Mouse (Mus musculus): ENCODE measurements around the gene Abhd4. TPM values are rescaled to one million over a fixed set of nuclear protein-coding genes. Genes with fewer than 3 reads are reported as not detected.

Abhd4 gene
- 39.6 and 44.7 TPM in 2 replicates for polyA plus RNA-seq (2016; fragmentation: Nextera tagmentation; extraction: Ambion mirVana)

DNA sequence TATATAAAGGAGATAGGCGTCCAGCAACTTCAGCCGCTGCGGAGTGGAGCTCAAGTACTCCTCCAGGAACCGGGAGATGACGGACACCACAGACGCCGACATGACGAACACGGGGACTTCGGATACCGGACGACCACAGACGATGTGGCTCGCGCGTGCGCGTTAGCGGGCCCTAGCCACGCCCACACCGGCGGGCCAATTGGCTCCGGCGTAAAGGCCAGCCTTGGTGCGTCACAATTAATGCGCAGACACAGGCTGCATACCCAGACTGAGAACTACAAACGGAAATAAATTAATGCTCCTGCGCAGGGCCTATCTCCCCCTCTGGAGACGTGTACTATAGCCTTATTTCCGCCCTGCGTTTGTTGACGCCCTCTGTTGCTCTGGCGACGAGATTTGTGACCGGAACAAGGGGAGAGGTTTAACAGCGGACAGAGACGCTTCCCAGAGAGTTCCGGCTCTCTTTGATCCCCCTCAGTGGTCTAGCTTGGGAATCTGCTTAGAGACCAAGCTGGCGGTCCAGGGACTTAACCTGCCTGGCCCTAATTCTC lies at the start of gene Abhd4, which contains the start of gene Dad1:
Gene Abhd4, plus strand, starts transcription at position 448 of the 551 bp plus-strand sequence.
Gene Dad1, minus strand, starts transcription at position 364 of the 551 bp plus-strand sequence.
- Histone ChIP-seq H3K27ac (peak within 1 kb of the TSS; percentile 90), H3K27me3 (ENCODE audit: insufficient read depth, poor library complexity, severe bottlenecking) (no peaks in the 10 kb centered on the region), H3K9me3 (no peaks in the 10 kb centered on the region), H3K4me3 (peak within 1 kb of the TSS; percentile 61), H3K36me3 (peaks cover 18% of the 10 kb centered on the region; the same call in 1 of the 2 replicates), H3K4me1 (replicated peaks) (peaks cover 36% of the 10 kb centered on the region)
- under 1% methylated on average over 39 of the region's 39 CpGs for WGBS
- DNase-seq (ENCODE audit: low spot score), result peak; percentile 98

DNA sequence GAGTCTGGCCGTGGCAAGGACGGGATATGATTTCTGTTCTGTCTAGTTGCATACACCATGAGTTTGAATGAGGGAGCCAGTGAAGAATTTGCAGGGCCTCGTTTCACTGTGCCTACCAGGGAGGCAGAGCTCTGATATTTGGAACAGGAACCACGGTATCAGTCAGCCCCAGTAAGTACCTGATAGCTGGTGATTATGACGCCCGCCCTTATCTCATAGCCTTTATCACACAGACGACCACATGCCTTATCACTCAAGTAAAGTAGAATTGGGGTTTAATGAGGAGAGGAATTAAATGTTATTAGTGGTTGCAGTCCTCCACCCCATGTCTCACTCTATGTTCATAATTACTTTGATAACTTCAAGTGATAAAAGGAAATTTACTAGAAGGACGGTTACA lies 49.7 kb upstream of the Abhd4 start:
- Histone ChIP-seq H3K27me3 (ENCODE audit: insufficient read depth, poor library complexity, severe bottlenecking) (no peaks in the 10 kb centered on the region), H3K9me3 (no peaks in the 10 kb centered on the region), H3K4me3 (no peak overlapping the region), H3K27ac (no peak overlapping the region), H3K4me1 (replicated peaks) (no peaks in the 10 kb centered on the region), H3K36me3 (no peaks in the 10 kb centered on the region)
- DNase-seq (ENCODE audit: low spot score), result no peak
- WGBS, result 91% methylated on average over 8 of the region's 8 CpGs

DNA sequence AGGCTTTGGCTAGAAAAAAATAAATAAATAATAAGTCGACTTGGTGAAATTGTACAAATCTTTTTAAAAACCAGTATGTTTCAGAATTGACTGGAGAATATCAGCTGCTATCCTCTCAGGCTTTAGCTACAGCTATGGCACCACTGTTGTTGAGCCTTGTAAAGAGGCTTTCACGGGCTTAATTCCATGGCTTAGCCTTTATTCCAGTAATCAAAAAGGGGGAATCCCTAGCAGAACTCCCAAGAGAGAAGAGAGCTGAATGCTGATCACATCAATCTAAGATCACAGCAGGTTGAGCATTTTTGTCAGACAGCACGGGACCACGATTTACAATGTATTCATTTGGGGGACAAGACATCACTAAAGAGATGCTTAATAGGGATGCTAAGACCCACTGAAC lies 49.2 kb upstream of the Abhd4 start:
- no peak overlapping the region for H3K27ac ChIP-seq
- H3K27me3 ChIP-seq (ENCODE audit: insufficient read depth, poor library complexity, severe bottlenecking), result no peaks in the 10 kb centered on the region
- 69% methylated on average over 4 of the region's 4 CpGs for WGBS
- H3K36me3 ChIP-seq, result no peaks in the 10 kb centered on the region
- H3K4me1 ChIP-seq (replicated peaks), result no peaks in the 10 kb centered on the region
- H3K9me3 ChIP-seq, result no peaks in the 10 kb centered on the region
- DNase-seq (ENCODE audit: low spot score), result no peak
- no peak overlapping the region for H3K4me3 ChIP-seq

- WGBS, result 62% methylated on average over 6 of the region's 6 CpGs
- DNase-seq (ENCODE audit: low spot score), result no peak
- no peaks in the 10 kb centered on the region for H3K27me3 ChIP-seq (ENCODE audit: insufficient read depth, poor library complexity, severe bottlenecking)
These were observed 48.1 kb upstream of the Abhd4 start for GRCm38 (mm10) chr14:54205904-54206303.

GRCm38 (mm10) chr14:54206309-54206708 lies 47.7 kb upstream of the Abhd4 start:
- 91% methylated on average over 5 of the region's 5 CpGs for WGBS
- H3K27me3 ChIP-seq (ENCODE audit: insufficient read depth, poor library complexity, severe bottlenecking), result no peaks in the 10 kb centered on the region
- DNase-seq (ENCODE audit: low spot score), result no peak
- no peak overlapping the region for H3K27ac ChIP-seq
- H3K4me1 ChIP-seq (replicated peaks), result no peaks in the 10 kb centered on the region
- H3K36me3 ChIP-seq, result no peaks in the 10 kb centered on the region
- no peaks in the 10 kb centered on the region for H3K9me3 ChIP-seq
- no peak overlapping the region for H3K4me3 ChIP-seq

More at GRCm38 (mm10) chr14:54205904-54206303, 48.1 kb upstream of the Abhd4 start:
- H3K9me3 ChIP-seq, result no peaks in the 10 kb centered on the region
- no peak overlapping the region for H3K4me3 ChIP-seq
- H3K27ac ChIP-seq, result no peak overlapping the region
- no peaks in the 10 kb centered on the region for H3K4me1 ChIP-seq (replicated peaks)
- no peaks in the 10 kb centered on the region for H3K36me3 ChIP-seq

GRCm38 (mm10) chr14:54206750-54207550 lies 47.0 kb upstream of the Abhd4 start:
- Histone ChIP-seq H3K36me3 (no peaks in the 10 kb centered on the region), H3K4me3 (no peak overlapping the region), H3K9me3 (no peaks in the 10 kb centered on the region), H3K27ac (no peak overlapping the region), H3K4me1 (replicated peaks) (no peaks in the 10 kb centered on the region), H3K27me3 (ENCODE audit: insufficient read depth, poor library complexity, severe bottlenecking) (no peaks in the 10 kb centered on the region)
- WGBS, result 83% methylated on average over 15 of the region's 15 CpGs
- no peak for DNase-seq (ENCODE audit: low spot score)

- Histone ChIP-seq H3K36me3 (no peaks in the 10 kb centered on the region), H3K27ac (no peak overlapping the region), H3K4me3 (no peak overlapping the region), H3K4me1 (replicated peaks) (no peaks in the 10 kb centered on the region), H3K9me3 (no peaks in the 10 kb centered on the region), H3K27me3 (ENCODE audit: insufficient read depth, poor library complexity, severe bottlenecking) (no peaks in the 10 kb centered on the region)
- DNase-seq (ENCODE audit: low spot score), result no peak
- 85% methylated on average over 5 of the region's 5 CpGs for WGBS
These were observed 46.1 kb upstream of the Abhd4 start for GRCm38 (mm10) chr14:54207924-54208323.

GRCm38 (mm10) chr14:54208741-54209140 lies 45.2 kb upstream of the Abhd4 start:
- Histone ChIP-seq H3K36me3 (no peaks in the 10 kb centered on the region), H3K4me1 (replicated peaks) (no peaks in the 10 kb centered on the region), H3K27me3 (ENCODE audit: insufficient read depth, poor library complexity, severe bottlenecking) (no peaks in the 10 kb centered on the region), H3K27ac (no peak overlapping the region), H3K9me3 (no peaks in the 10 kb centered on the region), H3K4me3 (no peak overlapping the region)
- DNase-seq (ENCODE audit: low spot score), result no peak
- WGBS, result 76% methylated on average over 6 of the region's 6 CpGs

GRCm38 (mm10) chr14:54209932-54210331 lies 44.1 kb upstream of the Abhd4 start:
- Histone ChIP-seq H3K27ac (no peak overlapping the region), H3K27me3 (ENCODE audit: insufficient read depth, poor library complexity, severe bottlenecking) (no peaks in the 10 kb centered on the region), H3K4me3 (no peak overlapping the region), H3K4me1 (replicated peaks) (0 out of 2 replicates have a peak, but pooled peaks cover 1% of the 10 kb centered on the region), H3K36me3 (no peaks in the 10 kb centered on the region), H3K9me3 (no peaks in the 10 kb centered on the region)
- DNase-seq (ENCODE audit: low spot score), result no peak
- 81% methylated on average over 5 of the region's 5 CpGs for WGBS

- no peaks in the 10 kb centered on the region for H3K9me3 ChIP-seq
- DNase-seq (ENCODE audit: low spot score), result no peak
- H3K36me3 ChIP-seq, result no peaks in the 10 kb centered on the region
- no peaks in the 10 kb centered on the region for H3K27me3 ChIP-seq (ENCODE audit: insufficient read depth, poor library complexity, severe bottlenecking)
- WGBS, result 87% methylated on average over 2 of the region's 2 CpGs
- no peak overlapping the region for H3K27ac ChIP-seq
- H3K4me3 ChIP-seq, result no peak overlapping the region
- 0 out of 2 replicates have a peak, but pooled peaks cover 3% of the 10 kb centered on the region for H3K4me1 ChIP-seq (replicated peaks)
These were observed 43.6 kb upstream of the Abhd4 start for GRCm38 (mm10) chr14:54210401-54210800.

- no peaks in the 10 kb centered on the region for H3K27me3 ChIP-seq (ENCODE audit: insufficient read depth, poor library complexity, severe bottlenecking)
- H3K27ac ChIP-seq, result no peak overlapping the region
- WGBS, result 87% methylated on average over 8 of the region's 8 CpGs
- no peak overlapping the region for H3K4me3 ChIP-seq
- 0 out of 2 replicates have a peak, but pooled peaks cover 3% of the 10 kb centered on the region for H3K4me1 ChIP-seq (replicated peaks)
- no peaks in the 10 kb centered on the region for H3K36me3 ChIP-seq
- no peaks in the 10 kb centered on the region for H3K9me3 ChIP-seq
- DNase-seq (ENCODE audit: low spot score), result no peak
These were observed 42.8 kb upstream of the Abhd4 start for GRCm38 (mm10) chr14:54211199-54211598.

- DNase-seq (ENCODE audit: low spot score), result no peak
- H3K9me3 ChIP-seq, result no peaks in the 10 kb centered on the region
- H3K27ac ChIP-seq, result no peak overlapping the region; the same call in 1 of the 2 replicates
- H3K4me3 ChIP-seq, result no peak overlapping the region
- 0 out of 2 replicates have a peak, but pooled peaks cover 3% of the 10 kb centered on the region for H3K4me1 ChIP-seq (replicated peaks)
- WGBS, result 85% methylated on average over 5 of the region's 5 CpGs
- no peaks in the 10 kb centered on the region for H3K36me3 ChIP-seq
- H3K27me3 ChIP-seq (ENCODE audit: insufficient read depth, poor library complexity, severe bottlenecking), result no peaks in the 10 kb centered on the region
These were observed 42.2 kb upstream of the Abhd4 start for GRCm38 (mm10) chr14:54211755-54212154.

DNA sequence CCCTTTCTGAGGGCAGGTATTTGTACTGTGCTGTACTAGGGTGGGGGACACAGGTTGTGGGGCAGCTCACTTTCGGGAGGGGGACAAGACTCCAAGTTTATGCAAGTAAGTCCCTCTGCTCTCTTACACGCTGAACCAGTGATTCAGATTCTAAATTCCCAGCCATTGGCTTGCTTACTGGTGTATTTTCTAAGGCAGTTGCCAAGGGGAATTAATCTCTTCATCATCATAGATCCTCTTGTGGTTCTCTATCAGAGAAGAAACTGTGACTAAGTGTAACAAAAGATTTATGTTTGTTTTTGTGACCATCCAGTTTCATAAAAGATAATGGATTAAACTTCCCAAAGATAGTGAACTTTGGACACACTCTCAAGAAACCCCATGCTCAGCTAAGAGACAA lies 40.3 kb upstream of the Abhd4 start:
- no peak for DNase-seq (ENCODE audit: low spot score)
- no peak overlapping the region for H3K4me3 ChIP-seq
- WGBS, result 90% methylated on average over 2 of the region's 2 CpGs
- H3K9me3 ChIP-seq, result no peaks in the 10 kb centered on the region
- no peak overlapping the region for H3K27ac ChIP-seq
- H3K4me1 ChIP-seq (replicated peaks), result 0 out of 2 replicates have a peak, but pooled peaks cover 3% of the 10 kb centered on the region
- H3K27me3 ChIP-seq (ENCODE audit: insufficient read depth, poor library complexity, severe bottlenecking), result no peaks in the 10 kb centered on the region
- no peaks in the 10 kb centered on the region for H3K36me3 ChIP-seq
